8 mouse cellular contexts compared by ENCODE assay signal in the genomic region with DNA sequence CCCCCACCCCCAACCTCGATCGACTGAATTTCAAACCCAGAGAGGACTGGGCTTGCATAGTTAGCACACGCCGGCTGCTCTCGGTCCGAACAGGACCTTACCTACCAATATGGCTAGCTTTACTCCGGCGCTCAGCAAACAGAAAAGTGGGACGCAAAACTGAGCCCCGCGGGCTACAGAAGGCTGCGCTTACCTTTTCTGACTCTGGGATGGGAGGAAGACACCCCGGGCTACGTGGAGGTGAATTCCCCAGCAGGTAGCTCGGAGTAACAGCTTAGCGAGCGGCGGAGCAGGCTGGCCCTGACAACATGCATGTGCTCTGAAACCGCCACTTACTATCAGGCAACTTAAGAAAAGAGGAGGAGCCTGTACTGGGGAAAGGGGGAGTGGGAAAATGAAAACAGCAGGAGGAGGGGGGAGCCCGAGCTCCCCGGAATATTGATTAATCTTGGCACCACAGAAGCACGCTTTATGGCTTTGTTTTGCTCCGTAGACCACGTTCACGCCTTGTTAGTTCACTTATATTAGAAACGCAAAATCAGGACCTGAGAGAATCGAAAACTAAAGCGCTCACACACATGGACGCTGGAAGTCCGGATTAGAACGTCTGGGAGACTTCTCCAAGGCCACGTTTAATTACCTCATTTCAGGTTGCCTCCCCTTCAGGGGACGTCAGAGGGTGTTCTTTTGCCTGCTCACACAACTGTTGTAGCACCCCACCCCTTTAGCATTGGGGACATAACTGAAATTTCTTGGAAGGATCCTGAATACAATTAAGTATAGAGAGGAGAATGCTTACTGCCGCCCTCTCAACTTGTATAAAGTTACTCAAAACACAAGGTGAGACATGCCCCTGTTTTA. TPM values are rescaled to one million over a fixed set of nuclear protein-coding genes. Genes with fewer than 3 reads are reported as not detected.
A peak's percentile ranks its signal among the peaks of the same experiment; 100 is the strongest.
DNase-seq lines count a peak whose midpoint lies in the region; ATAC-seq lines count a peak whose summit lies in the region.

A gene (minus strand): TSS at position 619 of the 861 bp plus-strand sequence.

- WGBS in limb, embryonic 15.5 days, result under 1% methylated on average over 34 of the region's 34 CpGs
- WGBS in midbrain, embryonic 14.5 days, result under 1% methylated on average over 34 of the region's 34 CpGs
- WGBS in stomach, embryonic 16.5 days, result under 1% methylated on average over 34 of the region's 34 CpGs

- peak within 1 kb of the TSS; percentile 62 for H3K4me3 ChIP-seq in limb, embryonic 15.5 days
- peak within 1 kb of the TSS; percentile 62 for H3K4me3 ChIP-seq in midbrain, embryonic 14.5 days (replicated peaks; ENCODE audit: low read depth, low read length)
- peak within 1 kb of the TSS; percentile 68 for H3K4me3 ChIP-seq in stomach, embryonic 16.5 days (replicated peaks; ENCODE audit: low read length)

- peaks cover 27% of the 10 kb centered on the region for H3K4me1 ChIP-seq in limb, embryonic 15.5 days
- peaks cover 5% of the 10 kb centered on the region; the same call in 1 of the 2 replicates for H3K4me1 ChIP-seq in midbrain, embryonic 14.5 days (ENCODE audit: control insufficient read depth, insufficient read depth, low read length)
- no peaks in the 10 kb centered on the region; the same call in 1 of the 2 replicates for H3K4me1 ChIP-seq in stomach, embryonic 16.5 days (ENCODE audit: control insufficient read depth, insufficient read depth, low read length)

- peak; percentile 81 for ATAC-seq in limb, embryonic 15.5 days (ENCODE audit: insufficient number of reproducible peaks, low FRiP score, low TSS enrichment, low read depth)
- peak; percentile 71 for ATAC-seq in midbrain, embryonic 14.5 days (ENCODE audit: low FRiP score, low TSS enrichment)
- ATAC-seq in stomach, embryonic 16.5 days (ENCODE audit: insufficient read depth, low FRiP score), result peak; percentile 90

- H3K36me3 ChIP-seq in limb, embryonic 15.5 days, result no peaks in the 10 kb centered on the region
- H3K36me3 ChIP-seq in midbrain, embryonic 14.5 days (ENCODE audit: control insufficient read depth, insufficient read depth, low read length), result no peaks in the 10 kb centered on the region
- no peaks in the 10 kb centered on the region for H3K36me3 ChIP-seq in stomach, embryonic 16.5 days (ENCODE audit: control insufficient read depth, insufficient read depth, low read length)

- no peaks in the 10 kb centered on the region for H3K27me3 ChIP-seq in limb, embryonic 15.5 days
- H3K27me3 ChIP-seq in midbrain, embryonic 14.5 days (ENCODE audit: control insufficient read depth, insufficient read depth, low read length), result 0 out of 2 replicates have a peak, but pooled peaks cover 4% of the 10 kb centered on the region
- no peaks in the 10 kb centered on the region for H3K27me3 ChIP-seq in stomach, embryonic 16.5 days (ENCODE audit: control insufficient read depth, insufficient read depth, low read length)

- peak within 1 kb of the TSS; percentile 52 for H3K9ac ChIP-seq in limb, embryonic 15.5 days
- peak within 1 kb of the TSS; percentile 59 for H3K9ac ChIP-seq in midbrain, embryonic 14.5 days (replicated peaks; ENCODE audit: low read length)
- H3K9ac ChIP-seq in stomach, embryonic 16.5 days (ENCODE audit: low read length), result peak within 1 kb of the TSS; percentile 75

- no peaks in the 10 kb centered on the region for H3K9me3 ChIP-seq in limb, embryonic 15.5 days
- no peaks in the 10 kb centered on the region for H3K9me3 ChIP-seq in midbrain, embryonic 14.5 days (ENCODE audit: control insufficient read depth, low read length)
- H3K9me3 ChIP-seq in stomach, embryonic 16.5 days (replicated peaks; ENCODE audit: control insufficient read depth, low read length), result no peaks in the 10 kb centered on the region

- peak within 1 kb of the TSS; percentile 84 for H3K4me2 ChIP-seq in limb, embryonic 15.5 days
- H3K4me2 ChIP-seq in midbrain, embryonic 14.5 days (ENCODE audit: low read length), result peak within 1 kb of the TSS; percentile 97
- H3K4me2 ChIP-seq in stomach, embryonic 16.5 days (ENCODE audit: low read depth, low read length), result peak within 1 kb of the TSS; percentile 81

- peak; percentile 45 for DNase-seq in layer of hippocampus, adult 11-12 months (ENCODE audit: low spot score)
- DNase-seq in layer of hippocampus, adult 9-10 months (ENCODE audit: low spot score), result no peak
- peak; percentile 73 for DNase-seq in embryo, embryonic 10 days (ENCODE audit: low spot score)
- DNase-seq in heart, adult 8-10 months (ENCODE audit: low spot score), result peak; percentile 28
- peak; percentile 23 to 29 for DNase-seq in kidney, adult 8-10 months
- DNase-seq in midbrain, embryonic 14.5 days, result peak; percentile 69

- peak within 1 kb of the TSS; percentile 86 for H3K27ac ChIP-seq in limb, embryonic 15.5 days
- H3K27ac ChIP-seq in midbrain, embryonic 14.5 days (replicated peaks; ENCODE audit: low read depth, low read length), result 0 out of 2 replicates have a peak within 1 kb of the TSS, but pooled peaks have one; percentile 41
- H3K27ac ChIP-seq in stomach, embryonic 16.5 days (ENCODE audit: low read length), result peak within 1 kb of the TSS; percentile 41; the same call in 1 of the 2 replicates

RNA-seq across cellular contexts. Expression of the gene that starts here (rescaled TPM):
- 1 to 10 TPM; 1.4 to 1.8 (median 1.7) TPM for total RNA-seq in heart, adult 8-10 months (2022)
- polyA plus RNA-seq in limb, embryonic 15.5 days (2015; fragmentation: Nextera tagmentation; extraction: Ambion mirVana), result 28.4 and 33.9 TPM in 2 replicates
- polyA plus RNA-seq in midbrain, embryonic 14.5 days (2014; fragmentation: Nextera tagmentation; extraction: Ambion mirVana), result 117 and 138 TPM in 2 replicates
- polyA plus RNA-seq in stomach, embryonic 16.5 days (2015; fragmentation: Nextera tagmentation; extraction: Ambion mirVana), result 12.2 and 14.2 TPM in 2 replicates
